10 mouse cellular contexts compared by ENCODE assay signal in the genomic region with DNA sequence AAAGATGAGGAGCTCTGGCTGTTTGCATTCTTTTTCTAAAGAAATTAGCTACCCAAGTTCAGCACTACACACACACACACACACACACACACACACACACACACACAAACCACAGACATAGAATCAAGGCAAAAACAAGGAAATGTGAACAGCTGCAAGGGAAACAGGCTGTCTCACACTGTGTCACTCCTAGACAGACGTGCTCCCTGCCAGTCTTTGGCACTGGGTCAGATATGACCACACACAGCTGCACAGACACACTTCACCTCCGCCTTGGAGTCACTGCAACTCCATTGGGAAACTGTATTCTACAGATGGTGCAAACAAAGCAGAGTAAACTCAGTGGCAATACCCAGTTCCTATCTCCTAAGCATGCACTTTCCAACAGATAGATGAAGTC. TPM values are rescaled to one million over a fixed set of nuclear protein-coding genes. Genes with fewer than 3 reads are reported as not detected.
A peak's percentile ranks its signal among the peaks of the same experiment; 100 is the strongest.
DNase-seq lines count a peak whose midpoint lies in the region; ATAC-seq lines count a peak whose summit lies in the region.
"Had no signal": no experiment of that assay in that cellular context is flagged by ENCODE, and none has a peak within 500 bp of the region (broad histone marks: within the 10 kb centered on the region; RNA-seq: fewer than 3 reads in every experiment).

No protein-coding gene starts in this region.

- ATAC-seq in frontal cortex, adult (ENCODE audit: low TSS enrichment), result 0 out of 2 replicates have a peak, but pooled peaks have one; percentile 44
- peak; percentile 49 for ATAC-seq in inflammation-experienced regulatory T-cells, adult 6 months
- ATAC-seq in neural tube, embryonic 15.5 days (ENCODE audit: low FRiP score), result no peak

- H3K4me3 ChIP-seq in neural tube, embryonic 15.5 days (replicated peaks), result no peak overlapping the region
- H3K4me3 ChIP-seq: erythroblast, embryonic 14.5 days; limb, embryonic 12.5 days had no signal

- no peak for DNase-seq in frontal cortex, postnatal 25 days (ENCODE audit: low spot score in 2 of 2)
- DNase-seq in urinary bladder, postnatal 14 days (ENCODE audit: low spot score), result peak; percentile 3
- no peak for DNase-seq in urinary bladder, adult 18-20 months (ENCODE audit: low spot score in 2 of 2)
- peak; percentile 5 to 7 for DNase-seq in thymus, postnatal 10 days (ENCODE audit: low spot score in 2 of 2)
- DNase-seq in kidney, adult 18-20 months, result no peak

- 54% methylated on average over 2 of the region's 2 CpGs for WGBS in neural tube, embryonic 15.5 days

- no peaks in the 10 kb centered on the region for H3K4me1 ChIP-seq in neural tube, embryonic 15.5 days
- H3K4me1 ChIP-seq: limb, embryonic 12.5 days had no signal

- no peaks in the 10 kb centered on the region for H3K36me3 ChIP-seq in neural tube, embryonic 15.5 days

- no peaks in the 10 kb centered on the region for H3K27me3 ChIP-seq in neural tube, embryonic 15.5 days (replicated peaks)
- H3K27me3 ChIP-seq: limb, embryonic 12.5 days had no signal

- H3K27ac ChIP-seq in neural tube, embryonic 15.5 days (replicated peaks), result no peak overlapping the region
- H3K27ac ChIP-seq: limb, embryonic 12.5 days had no signal

- H3K4me2 ChIP-seq in neural tube, embryonic 15.5 days, result no peak overlapping the region
- H3K4me2 ChIP-seq: limb, embryonic 12.5 days had no signal

- H3K9me3 ChIP-seq in neural tube, embryonic 15.5 days (replicated peaks), result no peaks in the 10 kb centered on the region
- H3K9me3 ChIP-seq: limb, embryonic 12.5 days had no signal

- no peak overlapping the region for H3K9ac ChIP-seq in neural tube, embryonic 15.5 days (replicated peaks)
- H3K9ac ChIP-seq: limb, embryonic 12.5 days had no signal

RNA-seq across cellular contexts. Expression of gene Gpr34, which starts 55.3 kb away (rescaled TPM):
- 10 to 100 TPM in 2 of 3 experiments, 1 to 10 TPM in 1; 5.4 to 29.1 (median 24.6) TPM for polyA plus RNA-seq in inflammation-experienced regulatory T-cells, adult 6 months (2017; shearing (Covaris generic))
- 2.7 and 3.3 TPM in 2 replicates for polyA plus RNA-seq in neural tube, embryonic 15.5 days (2015; fragmentation: Nextera tagmentation; extraction: Ambion mirVana)
- polyA plus RNA-seq: erythroblast, embryonic 14.5 days had no signal

Comparison
In these comparisons a context has a peak if more than half of its experiments do, and no peak if none do; other contexts are left out.
1. DNase-seq: peak in urinary bladder, postnatal 14 days (single experiment) and thymus, postnatal 10 days (2 of 2); none in frontal cortex, postnatal 25 days (0 of 2), urinary bladder, adult 18-20 months (0 of 2) and kidney, adult 18-20 months (single experiment).